Mouse (Mus musculus) urinary bladder, adult 18-20 months (tissue): ENCODE data around the gene Fam192a.

Experiments used
- DNase-seq, 2 experiments: peaks; one replicate each; pipeline ENCODE4 v3.0.0; 2022; ENCODE audit warnings: low spot score in 2 of 2, mixed read lengths in 2 of 2

Fam192a gene

DNA sequence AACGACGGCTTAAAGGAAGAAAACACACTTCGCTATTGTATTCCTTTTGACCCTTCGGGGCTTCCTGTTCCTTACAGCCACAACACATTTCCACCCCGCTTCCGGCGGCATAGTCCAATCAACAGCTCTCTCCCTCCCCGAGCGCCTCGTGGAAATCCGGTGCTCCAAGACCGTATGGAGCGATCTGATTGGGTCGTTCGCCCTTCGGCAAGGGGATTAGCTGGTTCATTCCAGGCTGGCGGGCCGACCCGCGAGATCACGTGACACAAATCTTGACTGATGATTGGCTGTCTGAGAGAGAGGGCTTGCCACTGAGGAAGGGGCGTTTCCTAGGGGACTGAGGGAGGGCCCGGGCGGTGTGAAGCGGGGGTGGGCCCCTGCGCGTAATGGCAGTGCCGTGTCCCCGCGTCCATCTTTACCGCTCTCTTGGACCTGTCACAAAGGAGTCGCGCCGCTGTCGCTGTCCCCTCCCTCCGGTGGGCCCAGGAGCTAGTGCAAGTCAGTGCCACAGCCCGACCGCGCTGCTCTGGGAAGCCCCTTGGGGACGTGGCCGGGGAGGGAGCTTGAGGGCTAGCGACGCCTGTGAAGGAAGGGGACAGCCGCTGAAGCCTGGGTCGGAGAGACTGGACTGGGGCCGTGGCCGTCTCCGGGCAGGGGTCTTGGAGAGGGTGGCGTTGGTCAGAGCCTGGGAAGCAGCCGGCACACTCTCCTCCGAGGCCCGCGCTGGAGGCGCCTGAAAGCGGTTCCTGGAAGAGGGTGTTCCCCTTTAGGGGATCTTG lies at the start of gene Fam192a, which contains the start of gene Rspry1:
Gene Fam192a (minus strand): TSS at position 391 of the 779 bp plus-strand sequence.
Gene Rspry1 (plus strand): TSS at position 331 of the 779 bp plus-strand sequence.
- DNase-seq = peak; percentile 90 to 100

DNA sequence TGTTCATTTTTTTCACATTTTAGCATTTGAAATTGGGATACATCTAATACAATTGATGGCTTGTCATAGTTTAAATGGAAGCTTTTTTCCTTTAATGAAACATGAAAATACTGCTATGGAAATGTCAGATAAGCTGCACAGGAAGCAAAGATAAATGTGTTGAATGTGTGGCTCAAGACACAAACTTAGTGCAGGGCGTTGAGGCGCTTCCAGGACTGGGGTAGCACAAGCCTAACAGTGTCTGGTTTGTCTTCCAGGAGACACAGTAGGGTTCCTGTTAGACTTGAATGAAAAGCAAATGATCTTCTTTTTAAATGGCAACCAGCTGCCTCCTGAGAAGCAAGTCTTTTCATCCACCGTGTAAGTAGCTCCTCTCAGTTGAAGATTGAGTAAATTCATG lies 47.7 kb upstream of the Fam192a start:
- no peak for DNase-seq

DNA sequence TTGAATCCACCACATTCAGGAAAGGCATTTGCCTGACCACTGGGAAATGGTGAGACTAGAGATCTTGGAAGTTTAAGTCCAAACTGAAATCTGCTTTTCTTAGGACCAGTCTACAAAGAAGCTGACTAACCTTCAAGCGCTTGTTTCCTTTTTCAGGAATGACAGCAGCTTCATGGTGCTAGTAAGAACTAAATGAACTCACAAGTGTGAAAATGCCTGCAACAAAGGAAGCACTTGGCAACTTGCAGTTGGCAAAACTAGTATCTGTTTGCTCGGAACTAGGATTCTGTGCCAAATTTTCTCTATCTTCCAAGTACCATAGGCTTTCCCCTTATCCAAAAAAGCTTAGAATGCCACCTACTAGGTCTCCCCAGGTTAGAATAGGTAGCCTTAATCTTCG lies 44.4 kb upstream of the Fam192a start:
- DNase-seq = no peak

DNA sequence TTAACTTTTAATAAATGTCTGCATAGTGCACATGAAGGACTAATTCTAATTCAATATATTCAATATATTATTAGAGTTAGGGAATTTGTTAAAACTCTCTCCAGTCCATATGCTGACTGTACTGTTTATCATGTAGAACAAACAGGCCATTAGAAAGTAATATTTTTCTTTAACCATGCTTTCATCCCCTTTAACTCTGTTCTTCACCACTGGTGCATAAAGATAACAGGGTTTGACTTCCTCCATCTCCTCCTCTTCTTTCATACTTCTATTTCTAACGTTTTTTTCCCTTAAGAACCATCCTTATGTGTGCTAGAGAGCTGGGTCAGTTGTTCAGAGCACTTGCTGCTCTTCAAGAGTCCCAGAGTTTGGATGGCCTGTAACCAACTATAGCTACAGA lies 43.4 kb upstream of the Fam192a start:
- DNase-seq = no peak

DNA sequence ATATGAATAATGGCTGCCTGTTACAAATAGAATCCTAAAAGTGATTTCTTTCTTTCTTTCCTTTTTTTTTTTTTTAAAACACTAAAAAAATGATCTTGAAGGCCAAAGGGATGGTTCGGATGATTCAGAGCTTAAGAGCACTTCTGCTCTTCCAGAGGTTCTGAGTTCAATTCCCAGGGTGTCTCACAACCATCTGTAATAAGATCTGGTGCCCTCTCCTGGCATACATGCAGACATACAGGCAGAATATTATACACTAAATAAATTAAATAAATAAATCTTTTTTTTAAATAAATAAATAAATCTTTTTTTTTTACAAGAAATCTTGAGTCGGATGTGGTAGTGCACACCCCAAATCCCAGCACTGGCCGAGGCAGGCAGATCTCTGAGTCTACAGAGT lies 40.1 kb upstream of the Fam192a start:
- DNase-seq = no peak

DNA sequence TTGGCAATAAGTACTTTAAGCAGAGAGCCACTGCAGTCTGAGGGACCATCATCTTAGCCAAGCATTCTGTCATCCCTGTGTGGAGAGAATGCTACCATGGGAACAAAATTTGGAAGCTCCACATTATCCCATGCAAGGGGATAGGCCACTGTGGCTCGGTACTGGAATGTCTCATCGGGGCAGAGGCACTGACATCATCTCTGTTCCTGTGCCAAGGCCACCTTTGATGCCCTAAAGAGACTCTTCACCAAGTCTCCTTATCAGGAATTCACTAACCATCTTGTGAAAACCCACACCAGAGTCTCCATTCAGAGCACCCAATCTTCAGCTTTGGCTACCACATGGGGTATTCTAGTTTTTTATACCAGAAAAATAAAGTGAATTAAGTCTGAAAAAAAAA lies 39.4 kb upstream of the Fam192a start:
- DNase-seq = no peak

DNA sequence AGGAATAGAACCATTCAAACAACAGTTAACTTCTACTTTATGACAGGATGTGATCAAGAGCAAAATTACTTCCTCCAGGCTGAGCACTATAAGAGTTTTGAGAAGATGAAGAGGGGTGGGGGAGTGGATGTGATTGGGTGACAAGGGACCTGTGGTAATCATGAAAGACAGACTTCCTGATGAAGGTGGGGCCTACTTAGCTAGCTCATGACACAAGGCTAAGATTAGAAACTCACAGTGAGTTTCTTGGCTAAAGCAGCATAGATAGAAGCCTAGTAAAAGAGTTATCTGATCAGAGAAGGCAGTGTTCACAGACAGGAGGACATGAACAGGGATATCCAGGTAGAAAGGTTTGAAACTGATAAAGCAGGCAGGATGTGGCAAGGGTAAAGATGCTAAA lies 32.4 kb upstream of the Fam192a start:
- no peak for DNase-seq

DNA sequence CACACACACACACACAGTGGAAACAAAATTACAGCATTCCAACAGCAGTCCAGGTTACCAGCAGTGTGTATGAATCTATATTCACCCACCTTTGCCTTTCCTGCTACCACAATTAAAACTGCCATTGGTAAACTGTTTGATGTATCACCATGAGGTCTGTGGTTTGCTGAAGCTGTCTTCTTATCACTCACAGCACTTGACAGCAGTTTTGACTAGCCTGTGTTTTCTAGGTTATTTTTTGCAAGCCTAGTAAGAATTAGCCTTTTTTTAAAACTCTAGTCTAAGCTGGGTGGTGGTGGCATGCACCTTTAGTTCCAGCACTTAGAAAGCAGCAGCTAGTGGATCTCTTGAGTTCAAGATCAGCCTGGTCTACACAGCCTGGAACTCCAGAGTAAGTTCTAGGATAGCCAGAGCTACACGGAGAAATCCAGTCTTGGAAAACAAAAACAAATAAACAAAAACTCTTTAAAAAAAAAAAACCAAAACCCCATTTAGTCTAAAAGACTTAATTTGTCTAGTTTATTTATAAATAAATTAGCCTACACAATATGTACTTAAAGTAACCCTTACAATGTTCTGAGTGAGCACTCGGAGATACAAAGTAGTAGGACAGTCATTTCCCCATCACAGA lies 31.9 kb upstream of the Fam192a start:
- DNase-seq = no peak

DNA sequence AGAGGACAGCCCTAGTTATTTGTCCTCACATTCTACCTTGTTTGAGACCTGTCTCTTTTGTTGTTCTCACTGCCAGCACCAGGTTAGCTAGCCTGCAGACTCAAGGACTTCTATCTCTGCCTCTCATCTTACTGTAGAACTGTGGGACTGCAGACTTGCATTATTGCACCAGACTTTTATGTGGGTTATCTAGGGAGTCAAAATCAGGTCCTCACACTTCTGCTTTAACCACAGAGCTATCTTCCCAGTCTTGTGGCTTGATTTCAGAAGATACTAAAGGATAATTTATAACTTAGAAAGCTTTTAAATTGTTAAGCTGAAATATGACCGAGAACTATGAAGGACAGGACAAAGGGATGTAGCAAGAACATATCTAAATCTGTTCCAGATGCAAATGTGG lies 23.1 kb upstream of the Fam192a start:
- no peak for DNase-seq

DNA sequence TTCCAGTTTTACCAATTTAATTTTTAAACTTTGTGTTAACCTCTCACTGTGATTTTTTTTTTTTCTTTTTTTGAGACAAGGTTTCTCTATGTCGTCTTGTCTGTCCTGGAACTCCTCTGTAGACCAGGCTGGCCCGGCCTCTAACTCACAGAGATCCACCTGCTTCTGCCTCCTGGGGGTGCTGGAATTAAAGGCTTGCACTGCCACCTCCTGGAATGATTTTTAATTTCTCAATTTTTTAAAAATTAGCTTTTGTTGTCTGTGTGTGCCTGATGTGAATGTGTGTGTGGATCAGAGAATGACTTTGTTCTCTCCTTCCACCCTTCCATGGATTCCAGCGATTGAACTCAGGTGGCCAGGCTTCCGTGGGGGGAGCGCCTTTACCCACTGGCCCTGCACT lies 5.3 kb upstream of the Fam192a start:
- no peak for DNase-seq

DNA sequence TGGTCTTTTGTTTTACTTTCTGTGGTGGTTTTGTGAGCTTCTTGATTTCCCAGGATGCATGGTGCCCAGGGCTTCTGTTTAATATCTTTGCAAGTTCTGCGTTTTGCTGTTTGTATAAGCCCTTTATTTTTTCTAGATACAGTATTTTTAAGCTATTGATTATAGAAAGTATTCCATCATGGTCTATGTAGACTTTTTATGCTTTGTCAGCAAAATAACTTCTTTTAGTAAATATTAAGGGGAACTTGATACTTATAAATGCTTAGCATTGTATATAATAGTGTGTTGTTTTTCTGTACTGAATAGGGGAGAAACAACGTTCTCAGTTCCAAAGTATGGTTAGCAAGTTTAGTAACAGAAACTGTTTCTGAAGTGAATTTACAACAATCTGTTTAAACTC lies 2.2 kb upstream of the Fam192a start:
- DNase-seq = no peak

DNA sequence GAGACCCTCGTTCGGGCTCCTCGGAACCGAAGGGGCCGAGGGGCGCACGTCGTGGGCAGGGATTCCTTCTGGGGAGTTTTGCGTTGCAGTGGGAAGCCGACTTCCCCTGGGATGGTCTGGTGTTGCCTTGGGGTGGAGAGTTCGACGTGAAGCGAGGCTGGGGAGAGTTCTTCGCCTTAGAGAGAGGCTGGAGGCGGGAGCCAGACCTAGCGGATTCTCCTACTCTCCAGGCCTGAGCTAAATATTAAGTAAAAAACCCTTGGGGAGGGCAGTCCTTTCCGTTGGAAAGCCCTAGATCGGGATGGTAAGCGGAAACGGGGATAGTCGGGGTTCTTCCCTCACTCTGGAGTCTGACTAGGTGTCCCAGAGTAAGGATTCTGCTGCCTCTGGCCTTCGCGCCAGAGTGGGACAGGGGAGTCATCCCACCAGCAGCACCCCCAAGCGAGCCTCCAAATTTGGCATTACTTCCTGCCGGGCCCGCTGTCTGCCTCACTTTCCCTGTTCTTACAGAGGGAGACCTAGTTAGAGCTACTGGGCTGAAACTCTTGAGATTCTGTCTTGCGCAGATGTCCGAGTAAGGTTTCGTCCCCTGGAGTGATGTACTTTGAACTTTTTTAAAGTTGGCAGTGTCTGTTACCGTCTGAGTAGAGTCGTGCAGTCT lies 804 bp upstream of the Fam192a start:
- peak; percentile 1 to 21 for DNase-seq

DNA sequence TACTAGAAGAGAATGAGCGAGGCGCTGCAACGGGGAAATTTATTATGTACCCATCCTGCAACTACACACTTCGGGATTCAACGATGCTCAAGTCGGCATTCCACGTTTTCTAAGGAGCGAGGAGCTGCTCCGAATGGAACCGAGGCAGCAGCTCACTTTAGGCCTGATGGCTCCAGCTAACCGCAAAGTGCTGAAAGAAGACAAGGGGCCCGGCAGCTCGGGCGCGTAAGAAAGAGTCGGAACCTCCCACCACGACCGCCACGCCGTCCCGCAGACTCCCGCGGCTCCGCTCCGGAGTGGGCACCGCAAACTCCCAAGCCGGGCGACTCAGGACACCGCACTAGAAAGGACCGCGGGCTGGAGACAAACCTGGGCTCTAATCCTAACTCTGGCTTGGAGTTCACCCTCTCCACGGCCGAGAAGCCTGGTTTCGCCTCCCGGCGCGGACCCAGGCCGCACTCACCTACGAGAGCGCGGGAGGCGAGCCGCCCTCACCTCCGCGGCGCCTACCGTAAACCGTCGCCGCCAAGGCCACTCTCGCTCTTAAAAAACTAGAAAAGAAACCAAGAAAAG lies 677 bp downstream of the Fam192a start:
- DNase-seq = no peak

DNA sequence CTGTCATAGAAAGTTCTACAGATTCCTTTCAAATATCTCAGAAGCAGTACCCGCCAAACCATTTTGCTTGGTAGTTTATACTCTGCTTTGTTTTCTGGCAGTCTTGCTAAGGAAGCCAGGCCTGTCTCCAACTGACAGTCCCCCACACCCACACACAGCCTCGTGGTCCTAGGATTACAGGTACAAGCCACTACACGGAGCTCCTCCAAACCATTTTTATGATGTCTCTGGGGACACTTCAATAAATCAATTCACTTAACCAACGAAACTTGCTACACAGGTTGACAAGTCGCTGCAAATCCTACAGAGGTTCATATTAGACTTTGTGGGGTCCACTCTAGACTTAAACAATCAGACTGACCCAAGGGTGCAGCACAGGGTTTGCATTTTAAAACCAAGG lies 1.3 kb downstream of the Fam192a start:
- DNase-seq = no peak

DNA sequence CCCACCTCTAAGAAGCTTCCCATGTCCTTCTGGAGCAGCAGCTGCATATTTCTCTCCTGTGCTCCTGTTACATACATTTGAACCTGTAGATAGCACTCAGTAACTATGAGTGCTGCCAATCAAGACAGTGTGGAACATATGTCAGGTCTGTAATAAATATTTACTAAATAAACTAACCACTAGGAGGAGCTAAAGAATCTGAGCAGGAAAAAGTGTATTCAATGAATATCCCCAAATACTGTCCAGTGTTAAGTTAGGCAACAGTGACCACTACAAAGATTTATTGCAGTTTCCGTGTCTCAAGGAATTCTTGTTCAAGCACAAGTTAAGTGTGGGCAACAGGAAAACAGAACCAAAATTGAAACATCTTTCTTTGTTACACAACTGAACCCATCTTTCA lies 7.6 kb downstream of the Fam192a start:
- no peak for DNase-seq

DNA sequence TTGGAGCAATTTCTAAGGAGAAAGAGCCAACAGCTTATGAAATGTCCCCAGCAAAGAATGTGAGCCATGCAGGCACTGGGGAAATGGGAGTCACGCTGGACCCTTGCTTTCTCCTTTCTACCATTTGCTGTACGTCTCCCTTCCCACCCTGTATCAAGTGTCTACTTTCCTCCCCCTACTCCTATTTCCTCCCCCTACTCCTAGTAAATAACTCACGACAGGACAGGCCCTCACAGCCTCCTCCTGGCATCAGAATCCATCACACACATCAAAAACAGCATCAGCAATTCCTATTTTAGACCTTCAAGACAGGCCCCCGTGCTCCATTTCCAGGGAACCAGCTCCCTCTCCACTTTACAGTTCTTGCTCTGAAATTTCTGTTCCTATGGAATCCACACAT lies 10.1 kb downstream of the Fam192a start:
- DNase-seq = no peak

DNA sequence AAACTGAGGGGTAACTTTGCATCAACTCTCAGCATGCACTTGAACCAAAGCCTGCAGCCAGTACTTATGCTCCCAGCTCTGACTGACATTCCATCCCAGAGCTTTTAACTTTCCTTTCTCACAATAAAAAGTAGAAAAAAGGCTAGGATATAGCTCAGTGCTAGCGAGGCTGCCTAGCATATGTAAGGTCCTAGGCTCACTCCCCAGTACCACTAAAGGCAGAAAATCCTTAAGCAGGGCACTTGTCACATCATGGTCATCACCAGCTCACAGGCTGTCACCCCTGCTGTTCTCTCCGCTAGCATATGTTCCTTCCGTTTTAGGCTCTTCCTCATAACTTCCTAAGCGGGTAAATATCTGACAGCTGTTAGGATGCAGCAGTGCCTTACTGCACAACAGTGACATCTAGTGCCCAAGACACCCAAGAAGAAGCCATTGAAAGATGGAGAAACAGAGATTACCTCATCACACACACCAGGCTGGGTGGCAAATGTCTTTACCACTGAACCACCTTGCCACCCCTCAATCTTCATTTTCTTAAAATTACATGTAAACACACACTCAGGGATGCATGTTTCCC lies 17.5 kb downstream of the Fam192a start:
- no peak for DNase-seq

DNA sequence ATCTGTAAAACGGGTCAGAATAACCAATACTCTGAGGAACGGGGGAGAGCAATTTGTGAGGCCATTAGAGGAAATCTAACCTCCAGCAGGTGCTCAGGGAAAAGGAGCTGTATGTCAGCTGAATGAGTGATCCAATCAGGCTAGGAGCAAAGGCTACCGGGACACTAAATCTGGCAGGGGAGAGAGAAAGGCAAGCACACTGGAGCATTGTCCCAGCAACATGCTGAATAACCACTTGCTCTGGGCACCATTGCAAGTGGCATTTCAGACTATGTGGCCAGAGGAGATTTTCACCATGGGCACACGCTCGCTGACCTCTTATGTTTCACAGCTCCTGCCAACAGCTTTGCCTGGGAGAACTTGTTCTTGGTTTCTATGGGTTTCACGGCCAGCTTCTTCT lies 19.2 kb downstream of the Fam192a start:
- no peak for DNase-seq

DNA sequence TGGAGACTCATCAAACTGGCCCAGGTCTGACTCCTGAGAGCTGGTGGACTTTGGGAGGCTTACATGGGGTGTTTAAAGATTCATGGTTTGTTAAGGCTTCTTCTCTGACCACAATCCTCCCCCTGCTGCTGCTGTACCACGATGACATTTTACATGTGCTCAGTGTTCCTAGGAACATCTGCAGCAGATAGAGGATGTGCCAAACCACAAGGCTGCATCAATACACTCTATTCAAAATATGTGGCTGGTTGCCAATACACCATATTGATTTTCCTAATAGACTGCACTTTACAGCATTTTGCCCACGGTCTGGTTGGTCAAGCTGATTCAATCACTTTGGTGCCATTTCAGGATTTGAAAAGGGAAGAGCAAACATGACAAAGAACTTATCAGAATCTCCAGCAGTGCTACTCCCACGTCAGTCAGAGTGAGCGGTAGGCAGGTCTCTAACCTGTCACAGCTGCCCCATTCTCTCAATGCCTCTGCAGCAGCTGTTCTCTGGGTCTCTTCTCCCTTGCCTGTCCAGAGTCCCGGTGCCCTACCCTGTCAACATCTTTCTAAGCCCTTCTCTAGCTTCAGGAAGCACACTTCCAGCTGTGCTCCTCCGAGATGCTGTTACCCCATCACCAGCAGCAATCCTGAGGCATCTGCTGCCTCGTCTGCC lies 19.8 kb downstream of the Fam192a start:
- no peak for DNase-seq

DNA sequence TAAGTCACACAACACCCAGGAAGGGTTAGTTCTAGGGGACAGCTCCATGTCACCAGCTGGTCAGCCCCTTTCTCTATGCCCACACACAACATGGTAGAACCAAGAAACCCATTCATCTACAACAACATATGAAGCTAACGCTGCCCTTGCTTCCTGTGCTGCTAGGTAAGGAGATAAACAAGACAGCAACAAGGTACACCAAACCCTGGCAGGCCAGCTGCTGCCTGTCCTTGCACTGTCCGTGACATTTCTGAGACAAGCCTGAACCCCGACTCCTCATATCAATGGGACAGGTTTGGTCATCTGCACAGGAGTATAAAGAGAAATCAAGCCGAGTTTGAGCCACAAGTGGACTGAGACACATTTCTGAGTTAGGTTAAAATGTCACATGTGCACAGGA lies 26.6 kb downstream of the Fam192a start:
- DNase-seq = no peak

DNA sequence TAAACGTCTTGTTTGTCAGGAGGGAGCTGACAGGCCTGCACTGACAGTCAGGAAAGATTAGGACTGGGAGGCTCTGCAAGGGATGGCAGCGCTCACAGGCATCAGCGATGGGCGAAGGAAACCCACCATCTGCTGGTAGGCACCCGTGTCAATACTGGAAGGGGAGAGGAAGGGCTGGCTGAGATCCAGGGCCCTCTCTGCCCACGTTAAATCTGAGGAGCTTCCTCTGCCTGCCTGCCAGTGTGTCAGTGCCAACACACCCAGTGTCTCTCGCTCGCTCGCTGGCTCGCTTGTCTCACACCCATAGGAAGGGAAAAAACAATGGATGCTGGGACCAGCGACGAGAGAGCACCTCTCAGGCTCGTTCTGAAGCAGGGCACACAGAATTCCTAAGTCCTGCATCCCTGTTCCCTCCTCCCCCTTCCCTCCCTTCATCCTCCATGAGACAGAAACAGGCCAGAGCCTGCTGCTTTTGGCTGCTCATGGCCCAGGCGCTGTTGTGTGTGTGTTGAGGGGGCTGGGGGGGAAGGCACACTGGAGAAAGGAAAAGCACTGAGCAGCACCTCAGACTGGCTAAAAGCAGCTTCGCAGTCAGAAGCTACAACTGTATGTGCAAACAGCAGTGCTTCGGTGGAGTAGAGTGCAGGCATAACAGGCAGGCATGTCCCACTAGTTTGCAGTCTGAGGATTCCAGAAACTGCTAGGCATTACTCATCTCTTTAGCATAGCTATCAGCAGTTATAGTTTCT lies 27.5 kb downstream of the Fam192a start:
- no peak for DNase-seq
